Mouse (Mus musculus): ENCODE data around the gene Akap7.
A peak's percentile ranks its signal among the peaks of the same experiment; 100 is the strongest.

The Akap7 gene

GRCm38 (mm10) chr10:25297666-25298263 lies 9.9 kb downstream of the Akap7 start:
- no peak for DNase-seq (ENCODE audit: low spot score in 2 of 2)

GRCm38 (mm10) chr10:25296657-25297369 lies 10.9 kb downstream of the Akap7 start:
- peak; percentile 71 to 79 for DNase-seq (ENCODE audit: low spot score in 2 of 2)

DNA sequence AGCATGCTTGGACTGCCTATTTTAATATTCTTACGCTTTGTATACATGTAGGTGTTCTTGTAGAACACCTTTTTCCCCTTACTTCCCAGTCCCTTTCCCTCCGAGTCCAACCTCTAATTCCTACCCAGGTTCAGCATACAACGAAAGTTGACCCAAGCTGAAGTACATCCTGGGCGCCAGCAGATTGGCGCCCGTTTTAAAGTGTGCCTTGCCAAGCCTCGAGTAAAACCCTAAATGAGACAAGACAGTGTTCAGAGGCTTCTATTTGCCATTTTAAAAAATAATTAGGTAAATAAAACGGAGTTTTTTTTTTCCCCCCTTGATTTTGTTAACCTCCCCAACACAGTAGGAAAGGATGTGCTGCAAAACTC lies 11.4 kb downstream of the Akap7 start:
- DNase-seq (ENCODE audit: low spot score in 2 of 2), result no peak

DNA sequence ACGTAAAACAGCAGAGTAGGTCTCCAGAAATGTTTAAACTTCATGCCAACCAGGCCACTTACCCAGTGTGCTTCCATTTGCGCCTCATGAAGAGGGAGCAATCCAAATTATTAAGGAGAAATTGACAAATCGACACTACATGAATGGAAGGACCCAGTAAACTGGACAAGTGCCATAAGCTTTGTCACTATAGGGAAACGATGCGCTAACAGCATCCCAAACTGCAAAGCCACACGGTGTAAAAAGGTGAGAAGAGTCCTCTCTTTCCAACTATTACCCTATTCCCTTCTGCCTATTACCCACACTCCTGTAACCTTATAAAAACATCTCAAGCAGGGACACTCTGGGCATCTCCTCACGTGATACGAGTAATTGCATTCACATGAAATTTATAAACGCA lies 11.8 kb downstream of the Akap7 start:
- DNase-seq (ENCODE audit: low spot score in 2 of 2), result no peak

DNA sequence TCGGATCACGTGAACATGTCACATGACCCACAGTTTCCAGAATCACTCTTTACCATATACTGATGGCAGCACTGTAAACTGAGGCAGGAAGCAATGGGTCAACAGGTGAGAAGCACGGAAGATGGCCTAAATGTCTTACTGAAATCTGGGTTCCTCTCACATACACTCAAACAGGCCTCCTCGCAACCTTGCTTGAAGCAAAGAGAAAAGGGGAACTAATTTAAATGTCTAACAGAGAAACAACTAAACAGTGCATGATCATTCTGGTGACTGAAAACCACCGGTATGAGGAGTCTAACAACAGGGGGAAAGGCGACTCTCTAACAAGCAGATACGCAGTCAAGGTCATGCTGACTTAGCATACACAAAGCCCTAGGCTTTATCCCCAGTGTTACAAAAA lies 12.7 kb downstream of the Akap7 start:
- no peak for DNase-seq (ENCODE audit: low spot score in 2 of 2)

DNA sequence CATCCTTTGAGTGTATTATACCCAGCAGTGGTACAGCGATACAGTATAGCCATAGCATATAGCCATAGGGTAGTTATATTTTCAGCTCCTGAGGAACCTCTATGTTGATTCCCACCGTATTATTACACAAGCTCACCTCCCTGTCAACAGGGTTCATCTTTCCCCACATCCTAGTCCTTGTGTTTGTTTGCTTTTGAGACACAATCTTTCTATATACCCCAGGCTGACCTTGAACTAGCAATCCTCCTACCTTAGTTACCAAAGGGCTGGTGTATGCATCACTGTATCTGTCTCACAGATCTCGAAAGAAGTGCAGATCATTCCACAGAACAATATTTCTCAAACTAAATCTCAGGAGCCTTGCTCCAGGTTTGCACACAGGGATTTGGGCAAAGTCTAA lies 13.9 kb downstream of the Akap7 start:
- no peak for DNase-seq (ENCODE audit: low spot score in 2 of 2)

GRCm38 (mm10) chr10:25291053-25291452 lies 16.6 kb downstream of the Akap7 start:
- no peak for DNase-seq (ENCODE audit: low spot score in 2 of 2)

- no peak for DNase-seq (ENCODE audit: low spot score in 2 of 2)
These were observed 22.4 kb downstream of the Akap7 start for GRCm38 (mm10) chr10:25285100-25285811.

DNA sequence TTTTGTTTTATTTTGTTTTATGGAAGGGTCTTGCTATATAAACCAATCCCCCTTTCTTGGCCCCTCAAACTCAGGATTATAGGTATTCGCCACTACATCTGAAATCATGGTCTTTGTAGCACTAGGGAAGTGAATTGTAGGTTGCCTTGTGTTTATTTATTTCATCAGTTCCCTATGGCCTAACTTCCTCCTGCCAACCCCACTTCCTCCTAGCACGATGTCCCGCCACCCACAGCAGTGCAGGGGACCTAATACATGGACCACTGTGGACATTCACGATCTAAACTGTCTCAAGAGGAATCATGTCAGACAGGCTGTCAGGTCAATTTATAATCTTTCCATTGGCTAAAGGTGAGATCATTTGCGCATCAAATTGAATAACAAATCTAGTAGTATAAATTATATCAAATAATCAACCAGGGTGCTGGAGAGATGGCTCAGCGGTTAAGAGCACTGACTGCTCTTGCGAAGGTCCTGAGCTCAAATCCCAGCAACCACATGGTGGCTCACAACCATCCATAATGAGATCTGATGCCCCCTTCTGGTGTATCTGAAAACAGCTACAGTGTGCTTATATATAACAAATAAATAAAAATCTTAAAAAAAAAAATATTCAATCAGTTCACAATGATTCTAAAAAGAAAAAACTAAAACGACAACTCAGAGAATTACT lies 23.1 kb downstream of the Akap7 start:
- DNase-seq (ENCODE audit: low spot score in 2 of 2), result no peak

DNA sequence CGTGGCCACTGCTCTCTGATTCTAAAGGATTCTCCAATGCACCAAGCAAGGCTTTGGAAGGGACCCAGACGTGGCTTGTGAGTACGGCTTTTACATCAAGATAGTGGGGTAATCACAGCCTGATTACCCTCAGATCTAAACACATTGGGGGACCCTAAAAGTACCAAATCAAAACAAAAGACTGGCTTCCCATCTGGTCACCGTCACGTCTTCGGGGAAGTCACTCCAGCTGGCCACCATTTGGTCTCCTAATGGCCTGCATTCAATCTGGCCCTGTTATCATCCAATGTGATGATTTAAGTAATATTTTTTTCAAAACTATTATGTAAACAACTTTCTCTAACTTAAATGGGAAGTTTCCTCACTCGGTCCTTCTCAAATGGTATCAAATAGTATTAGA lies 24.3 kb downstream of the Akap7 start:
- no peak for DNase-seq (ENCODE audit: low spot score in 2 of 2)

- no peak for DNase-seq (ENCODE audit: low spot score in 2 of 2)
These were observed 27.5 kb downstream of the Akap7 start for GRCm38 (mm10) chr10:25280141-25280540.

GRCm38 (mm10) chr10:25279406-25279805 lies 28.3 kb downstream of the Akap7 start:
- no peak for DNase-seq (ENCODE audit: low spot score in 2 of 2)

GRCm38 (mm10) chr10:25275492-25275891 lies 32.2 kb downstream of the Akap7 start:
- no peak for DNase-seq (ENCODE audit: low spot score in 2 of 2)

GRCm38 (mm10) chr10:25274621-25275330 lies 32.9 kb downstream of the Akap7 start:
- DNase-seq (ENCODE audit: low spot score in 2 of 2), result no peak

GRCm38 (mm10) chr10:25273731-25274130 lies 33.9 kb downstream of the Akap7 start:
- DNase-seq (ENCODE audit: low spot score in 2 of 2), result no peak

DNA sequence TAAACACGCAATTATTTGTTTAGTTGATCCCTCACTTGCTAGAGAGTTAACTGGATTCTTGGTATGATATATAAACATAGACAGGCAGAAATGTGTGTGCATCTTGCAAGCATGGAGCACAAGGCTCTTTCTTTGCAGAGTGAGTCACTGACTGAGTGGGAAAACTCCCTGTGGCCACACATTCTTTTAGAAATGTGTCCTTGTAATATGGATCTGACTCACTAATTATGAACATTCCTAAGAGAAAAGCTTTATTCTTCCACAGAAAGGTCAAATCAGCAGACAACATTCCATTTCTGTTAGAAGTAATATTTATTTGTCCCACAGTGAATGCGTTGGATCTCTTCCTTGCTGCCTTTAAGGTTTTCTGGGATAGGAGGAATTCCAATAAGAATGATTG lies 35.9 kb downstream of the Akap7 start:
- no peak for DNase-seq (ENCODE audit: low spot score in 2 of 2)

- DNase-seq (ENCODE audit: low spot score in 2 of 2), result no peak
These were observed 36.5 kb downstream of the Akap7 start for GRCm38 (mm10) chr10:25271207-25271606.

DNA sequence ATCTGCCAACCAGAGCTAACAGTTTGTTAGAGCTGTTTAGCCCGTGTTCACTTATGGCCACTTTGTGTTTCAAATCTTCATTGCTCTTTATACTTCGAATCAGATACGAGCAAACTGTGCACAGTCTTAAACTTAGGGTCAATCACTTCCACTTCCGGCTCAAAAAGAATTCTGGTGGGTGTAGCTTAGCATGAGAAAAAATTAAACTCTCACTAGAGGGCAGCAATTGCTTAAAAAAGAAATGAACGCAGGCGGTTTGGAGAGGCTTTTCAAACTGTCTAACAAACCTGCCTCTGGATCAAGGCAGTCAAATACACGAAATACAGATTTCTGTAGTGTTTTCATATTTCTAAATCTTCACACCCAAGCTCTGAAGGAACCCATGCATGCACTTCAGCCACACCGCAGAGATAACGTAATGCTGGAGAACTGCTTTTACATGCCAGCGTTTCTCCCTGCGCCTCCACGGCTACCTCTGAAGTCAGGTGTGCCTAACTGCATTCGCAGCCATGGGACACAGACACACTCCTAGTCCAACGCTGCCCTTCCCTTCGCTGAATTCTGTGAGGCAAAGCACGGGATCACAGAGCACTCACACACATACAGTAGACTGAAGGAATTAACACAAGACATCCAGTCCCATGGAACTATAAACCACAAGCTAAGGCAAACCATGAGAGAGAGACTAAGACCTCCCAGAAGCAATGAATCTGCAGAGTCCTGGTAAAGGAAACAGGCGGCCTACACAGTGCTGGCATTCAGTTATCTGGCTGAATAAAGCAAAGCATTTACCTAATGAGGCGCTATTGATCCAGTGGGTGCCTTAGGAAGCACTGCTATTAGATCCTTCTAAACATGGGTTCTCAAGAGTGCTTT lies 39.0 kb downstream of the Akap7 start:
- peak in 1 of 2 experiments; percentile 37 for DNase-seq (ENCODE audit: low spot score in 2 of 2)

- no peak for DNase-seq (ENCODE audit: low spot score in 2 of 2)
These were observed 46.5 kb downstream of the Akap7 start for GRCm38 (mm10) chr10:25261176-25261575.

- no peak for DNase-seq (ENCODE audit: low spot score in 2 of 2)
These were observed 46.9 kb downstream of the Akap7 start for GRCm38 (mm10) chr10:25260724-25261123.

DNA sequence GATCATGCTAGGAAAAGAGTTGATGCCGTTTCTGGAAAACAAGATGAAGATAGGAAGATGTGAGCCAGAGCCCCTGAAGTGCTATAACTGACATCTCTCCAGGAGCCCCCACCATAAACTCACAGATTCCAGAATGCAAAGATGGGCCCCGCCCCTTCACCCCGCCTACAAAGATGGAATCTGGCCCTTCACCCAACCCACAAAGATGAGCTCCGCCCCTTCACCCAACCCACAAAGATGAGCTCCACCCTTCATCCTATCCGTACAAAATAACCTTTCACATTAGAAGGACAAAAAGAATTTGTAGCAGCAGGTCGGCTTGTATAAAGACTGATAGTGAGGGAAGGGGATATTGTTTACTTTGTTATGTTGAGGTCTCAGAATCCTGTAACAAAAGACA lies 49.5 kb downstream of the Akap7 start:
- no peak for DNase-seq (ENCODE audit: low spot score in 2 of 2)
